ENCODE assay signal across 21 mouse cellular contexts in the genomic region with DNA sequence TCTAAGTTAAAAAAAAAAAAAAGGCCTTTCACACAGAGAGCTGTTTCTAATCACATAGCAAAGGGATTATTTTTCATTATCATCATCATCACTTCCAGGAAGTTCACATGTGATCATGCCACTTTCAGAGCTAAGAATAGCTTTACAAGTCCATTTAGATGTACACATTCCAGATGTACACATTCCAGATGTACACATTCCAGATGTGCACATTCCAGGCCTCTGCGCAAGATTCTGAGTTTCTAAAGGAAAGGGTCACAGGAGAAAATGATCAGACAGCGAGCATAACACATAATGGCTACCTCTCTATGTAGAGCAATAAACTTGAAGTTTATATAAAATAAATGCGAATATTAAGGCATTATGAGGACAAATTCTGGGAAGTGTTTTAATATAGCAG.
DNase-seq lines count a peak whose midpoint lies in the region; ATAC-seq and TF ChIP-seq lines count a peak whose summit lies in the region.
"Had no signal": no experiment of that assay in that cellular context is flagged by ENCODE, and none has a peak within 500 bp of the region (broad histone marks: within the 10 kb centered on the region; RNA-seq: fewer than 3 reads in every experiment).

No protein-coding gene starts in this region.

- no peak for ATAC-seq in embryonic facial prominence, embryonic 14.5 days (ENCODE audit: low read depth)
- ATAC-seq in limb, embryonic 13.5 days (ENCODE audit: low FRiP score, low read depth): peak; percentile 85
- no peak for ATAC-seq in forebrain, postnatal 0 days
- ATAC-seq in kidney, embryonic 15.5 days (replicated peaks; ENCODE audit: low FRiP score): no peak
- ATAC-seq: forebrain, embryonic 16.5 days; inflammation-experienced regulatory T-cells, adult 6 months; intestine, postnatal 0 days; Patski had no signal

- DNase-seq in R1 (ENCODE audit: low read depth, low spot score): peak; percentile 11
- peak; percentile 11 for DNase-seq in embryo, embryonic 10.5 days (ENCODE audit: low spot score)
- DNase-seq in embryonic facial prominence, embryonic 14.5 days (ENCODE audit: low spot score): peak; percentile 41
- no peak for DNase-seq in frontal cortex, adult 2 months (ENCODE audit: extremely low spot score in 1 of 2, low spot score in 1 of 2)
- DNase-seq in forebrain, postnatal 0 days: no peak
- DNase-seq: adrenal gland, postnatal 10 days; cerebellum, adult 11-12 months; cerebellum, adult 9-11 months; cerebellum, postnatal 36 days; gastrocnemius, postnatal 36 days; heart, adult 11 months; heart, postnatal 36 days had no signal

- H3K4me2 ChIP-seq in embryonic facial prominence, embryonic 14.5 days (ENCODE audit: low read depth, low read length): no peak overlapping the region
- H3K4me2 ChIP-seq in limb, embryonic 13.5 days (replicated peaks): no peak overlapping the region
- H3K4me2 ChIP-seq in forebrain, postnatal 0 days (ENCODE audit: low read depth): no peak overlapping the region
- H3K4me2 ChIP-seq in kidney, embryonic 15.5 days: no peak overlapping the region
- H3K4me2 ChIP-seq: heart, embryonic 13.5 days; hindbrain, embryonic 15.5 days had no signal

- H3K9me3 ChIP-seq in embryonic facial prominence, embryonic 14.5 days (ENCODE audit: control insufficient read depth, low read length): no peaks in the 10 kb centered on the region
- H3K9me3 ChIP-seq in limb, embryonic 13.5 days: no peaks in the 10 kb centered on the region
- H3K9me3 ChIP-seq in forebrain, postnatal 0 days (ENCODE audit: low read length): no peaks in the 10 kb centered on the region
- H3K9me3 ChIP-seq in kidney, embryonic 15.5 days (replicated peaks): no peaks in the 10 kb centered on the region
- H3K9me3 ChIP-seq: heart, embryonic 13.5 days; hindbrain, embryonic 15.5 days had no signal

- H3K4me3 ChIP-seq in embryonic facial prominence, embryonic 14.5 days (ENCODE audit: low read depth, low read length): no peak overlapping the region
- H3K4me3 ChIP-seq in limb, embryonic 13.5 days: no peak overlapping the region
- no peak overlapping the region for H3K4me3 ChIP-seq in forebrain, postnatal 0 days (ENCODE audit: low read depth, low read length)
- H3K4me3 ChIP-seq in kidney, embryonic 15.5 days (replicated peaks): no peak overlapping the region
- H3K4me3 ChIP-seq: heart, embryonic 13.5 days; hindbrain, embryonic 15.5 days had no signal

- TF ChIP-seq CTCF in forebrain, postnatal 0 days (IDR thresholded peaks at IDR 0.05; ENCODE audit: low read depth): no peak

- no peak overlapping the region for H3K9ac ChIP-seq in embryonic facial prominence, embryonic 14.5 days (ENCODE audit: low read depth, low read length)
- H3K9ac ChIP-seq in limb, embryonic 13.5 days: no peak overlapping the region
- H3K9ac ChIP-seq in forebrain, postnatal 0 days: no peak overlapping the region
- H3K9ac ChIP-seq in kidney, embryonic 15.5 days: no peak overlapping the region
- H3K9ac ChIP-seq: heart, embryonic 13.5 days; hindbrain, embryonic 15.5 days had no signal

- no peaks in the 10 kb centered on the region for H3K27me3 ChIP-seq in embryonic facial prominence, embryonic 14.5 days (replicated peaks; ENCODE audit: control insufficient read depth, insufficient read depth, low read length)
- no peaks in the 10 kb centered on the region for H3K27me3 ChIP-seq in limb, embryonic 13.5 days
- no peaks in the 10 kb centered on the region for H3K27me3 ChIP-seq in forebrain, postnatal 0 days (ENCODE audit: insufficient read depth, low read length)
- H3K27me3 ChIP-seq in kidney, embryonic 15.5 days: no peaks in the 10 kb centered on the region
- H3K27me3 ChIP-seq: CH12.LX; heart, embryonic 13.5 days; hindbrain, embryonic 15.5 days; Patski had no signal

- no peaks in the 10 kb centered on the region for H3K36me3 ChIP-seq in embryonic facial prominence, embryonic 14.5 days (ENCODE audit: control insufficient read depth, insufficient read depth, low read length)
- H3K36me3 ChIP-seq in limb, embryonic 13.5 days: no peaks in the 10 kb centered on the region
- no peaks in the 10 kb centered on the region for H3K36me3 ChIP-seq in forebrain, postnatal 0 days (ENCODE audit: insufficient read depth)
- H3K36me3 ChIP-seq in kidney, embryonic 15.5 days: no peaks in the 10 kb centered on the region
- H3K36me3 ChIP-seq: heart, embryonic 13.5 days; hindbrain, embryonic 15.5 days had no signal

- no peaks in the 10 kb centered on the region for H3K4me1 ChIP-seq in embryonic facial prominence, embryonic 14.5 days (ENCODE audit: control insufficient read depth, insufficient read depth, low read length)
- no peaks in the 10 kb centered on the region for H3K4me1 ChIP-seq in limb, embryonic 13.5 days
- no peaks in the 10 kb centered on the region for H3K4me1 ChIP-seq in forebrain, postnatal 0 days (ENCODE audit: insufficient read depth)
- H3K4me1 ChIP-seq in kidney, embryonic 15.5 days: no peaks in the 10 kb centered on the region
- H3K4me1 ChIP-seq: heart, embryonic 13.5 days; hindbrain, embryonic 15.5 days had no signal

- 42% methylated on average over 3 of the region's 3 CpGs for WGBS in embryonic facial prominence, embryonic 14.5 days
- WGBS in limb, embryonic 13.5 days: 31% methylated on average over 3 of the region's 3 CpGs
- WGBS in forebrain, postnatal 0 days: 88% methylated on average over 3 of the region's 3 CpGs
- WGBS in kidney, embryonic 15.5 days: 84% methylated on average over 3 of the region's 3 CpGs

- no peak overlapping the region for H3K27ac ChIP-seq in embryonic facial prominence, embryonic 14.5 days (replicated peaks; ENCODE audit: low read depth, low read length)
- no peak overlapping the region for H3K27ac ChIP-seq in limb, embryonic 13.5 days
- H3K27ac ChIP-seq in forebrain, postnatal 0 days (ENCODE audit: low read depth, low read length): no peak overlapping the region
- no peak overlapping the region for H3K27ac ChIP-seq in kidney, embryonic 15.5 days
- H3K27ac ChIP-seq: heart, embryonic 13.5 days; hindbrain, embryonic 15.5 days had no signal

Comparison
In these comparisons a context has a peak if more than half of its experiments do, and no peak if none do; other contexts are left out.
1. DNase-seq: peak in R1 (single experiment), embryo, embryonic 10.5 days (single experiment) and embryonic facial prominence, embryonic 14.5 days (single experiment); none in frontal cortex, adult 2 months (0 of 2) and forebrain, postnatal 0 days (single experiment).